Mouse (Mus musculus): ENCODE results near the gene Fasn. TPM values are rescaled to one million over a fixed set of nuclear protein-coding genes. Genes with fewer than 3 reads are reported as not detected.
A peak's percentile ranks its signal among the peaks of the same experiment; 100 is the strongest.
"Not testable (repeated sequence)": the region's sequence is repeated elsewhere in the genome, so short reads cannot be mapped to it uniquely, and the experiment has no call there.

Fasn gene
- polyA plus RNA-seq, 1 experiment from 2014 or later: 63.8 TPM

DNA sequence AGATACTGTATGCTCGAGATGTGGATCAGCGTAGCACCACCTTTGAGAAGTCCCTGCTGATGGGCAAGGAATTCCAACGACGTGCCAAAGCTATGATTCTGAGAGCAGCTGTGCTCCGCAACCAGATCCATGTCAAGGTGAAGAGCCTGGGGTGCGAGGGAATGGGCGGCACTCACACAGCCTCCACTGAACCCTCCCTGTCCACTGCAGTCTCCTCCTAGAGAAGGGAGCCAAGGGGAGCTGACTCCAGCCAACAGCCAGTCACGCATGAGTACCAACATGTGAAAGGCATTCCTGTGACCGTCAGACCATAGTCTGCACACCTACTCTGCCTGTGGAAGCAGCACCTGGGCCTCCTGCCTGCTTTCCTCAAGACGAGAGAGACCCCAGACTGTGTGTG lies 35.9 kb downstream of the Fasn start:
- Histone ChIP-seq H3K36me3 (peaks cover 77% of the 10 kb centered on the region), H3K4me1 (replicated peaks) (peaks cover 17% of the 10 kb centered on the region)
- WGBS: 90% methylated on average over 10 of the region's 10 CpGs
- not testable (repeated sequence) for ATAC-seq (ENCODE audit: low read depth); H3K4me3 ChIP-seq; H3K9ac ChIP-seq; H3K27me3 ChIP-seq; H3K27ac ChIP-seq (replicated peaks); H3K4me2 ChIP-seq; H3K9me3 ChIP-seq

DNA sequence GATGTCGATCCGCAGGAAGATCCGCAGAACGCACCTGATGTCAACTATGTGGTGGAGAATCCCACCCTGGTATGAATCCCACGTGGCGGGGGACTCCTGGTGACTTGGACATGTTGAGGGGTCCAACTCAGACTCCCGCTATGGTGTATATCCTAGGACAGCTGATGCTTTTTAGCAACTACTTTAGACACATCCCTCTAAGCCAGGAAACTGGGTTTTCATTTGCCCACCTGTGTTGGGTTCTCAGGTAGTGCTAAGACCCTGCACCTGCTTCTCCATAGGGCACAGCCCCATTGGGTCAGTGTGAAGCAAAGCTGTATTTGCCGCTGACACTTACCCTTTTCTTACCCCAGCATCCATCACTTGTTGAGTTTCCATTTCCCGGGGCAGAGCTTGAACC lies 39.2 kb downstream of the Fasn start:
- Histone ChIP-seq H3K27me3 (no peaks in the 10 kb centered on the region), H3K4me2 (peak overlapping the region; percentile 99), H3K4me1 (replicated peaks) (peaks cover 28% of the 10 kb centered on the region), H3K27ac (replicated peaks) (no peak overlapping the region), H3K36me3 (peaks cover 66% of the 10 kb centered on the region), H3K4me3 (peak overlapping the region; percentile 89), H3K9me3 (no peaks in the 10 kb centered on the region), H3K9ac (peak overlapping the region; percentile 95)
- no peak for ATAC-seq (ENCODE audit: low read depth)
- WGBS: 44% methylated on average over 9 of the region's 9 CpGs

DNA sequence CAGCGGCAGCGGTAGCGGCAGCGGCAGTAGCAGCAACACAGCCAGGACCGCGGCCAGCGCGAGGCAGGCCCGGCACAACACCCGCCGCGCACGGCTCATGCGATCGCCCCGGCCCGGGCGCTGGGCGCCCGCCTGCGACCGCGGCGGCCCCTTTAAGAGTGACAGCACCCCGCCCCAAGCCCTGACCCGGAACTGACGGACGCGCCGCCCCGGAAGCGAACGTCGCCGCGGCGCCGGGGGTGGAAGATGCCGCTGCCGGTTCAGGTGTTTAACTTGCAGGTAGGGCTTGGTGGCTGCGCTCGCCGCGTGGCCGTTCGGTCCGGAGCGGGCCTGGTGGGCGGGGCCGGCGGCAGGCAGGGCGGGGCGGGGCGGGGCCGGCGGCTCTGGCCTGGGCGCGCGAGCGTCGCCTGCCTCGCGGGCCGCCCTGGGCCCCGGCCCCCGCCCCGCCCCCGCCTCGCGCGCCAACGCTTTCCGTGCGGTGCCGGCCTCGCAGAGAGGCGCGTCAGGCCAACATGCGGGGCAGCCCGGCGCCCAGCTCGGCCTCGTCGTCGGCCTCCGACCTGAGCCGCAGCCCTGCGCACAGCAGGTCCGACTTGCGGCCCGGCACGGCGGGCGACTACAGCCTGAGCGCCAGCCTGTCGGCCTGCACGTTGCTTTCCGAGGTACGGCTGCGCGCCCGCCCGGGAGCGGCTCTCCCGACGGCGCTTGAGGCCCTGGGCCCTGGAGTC lies 40.1 kb downstream of the Fasn start, which contains the start of the genes Rfng and Gps1:
Gene Rfng, minus strand, starts transcription at position 144 of the 728 bp plus-strand sequence.
Gene Gps1, plus strand, starts transcription at position 209 of the 728 bp plus-strand sequence.
- H3K36me3 ChIP-seq: peaks cover 66% of the 10 kb centered on the region
- H3K27ac ChIP-seq (replicated peaks): peak within 1 kb of the TSS; percentile 89
- peak within 1 kb of the TSS; percentile 95 for H3K9ac ChIP-seq
- peak; percentile 78 for ATAC-seq (ENCODE audit: low read depth)
- peak within 1 kb of the TSS; percentile 89 for H3K4me3 ChIP-seq
- H3K9me3 ChIP-seq: no peaks in the 10 kb centered on the region
- peak within 1 kb of the TSS; percentile 99 for H3K4me2 ChIP-seq
- H3K27me3 ChIP-seq: no peaks in the 10 kb centered on the region
- H3K4me1 ChIP-seq (replicated peaks): peaks cover 28% of the 10 kb centered on the region
- under 1% methylated on average over 73 of the region's 107 CpGs for WGBS

DNA sequence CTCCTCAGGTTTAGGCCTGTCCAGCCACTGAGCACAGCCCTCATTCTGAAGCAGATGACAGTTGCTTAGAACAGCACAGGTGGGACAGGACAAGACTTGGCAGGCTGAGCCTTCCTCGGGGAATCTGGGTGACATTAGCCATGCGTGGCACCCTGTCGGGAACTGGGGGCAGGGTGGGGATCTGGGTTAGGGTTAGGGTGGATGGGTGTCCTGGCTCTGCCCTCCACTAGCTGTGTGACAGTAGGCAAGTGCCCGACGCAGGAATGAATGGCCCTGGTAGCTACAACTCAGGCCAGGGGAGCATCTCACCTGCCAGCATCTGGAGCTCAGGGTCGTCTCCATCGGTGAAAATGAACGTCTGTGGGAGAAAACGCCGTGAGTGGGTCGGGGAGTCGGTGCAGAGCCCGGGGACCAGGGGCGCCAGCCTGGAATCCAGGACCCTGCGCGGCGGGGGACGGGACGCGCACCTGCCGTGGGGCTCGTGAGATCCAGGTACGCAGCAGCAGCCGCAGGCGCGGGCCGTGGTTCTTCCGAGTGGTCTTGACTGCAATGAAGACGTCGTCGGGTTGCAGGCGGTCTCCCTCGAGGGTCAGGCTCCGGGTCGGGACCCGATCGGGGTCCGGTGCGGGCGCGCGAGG lies 40.8 kb downstream of the Fasn start:
- H3K36me3 ChIP-seq: peaks cover 66% of the 10 kb centered on the region
- WGBS: 3% methylated on average over 42 of the region's 42 CpGs
- no peaks in the 10 kb centered on the region for H3K9me3 ChIP-seq

DNA sequence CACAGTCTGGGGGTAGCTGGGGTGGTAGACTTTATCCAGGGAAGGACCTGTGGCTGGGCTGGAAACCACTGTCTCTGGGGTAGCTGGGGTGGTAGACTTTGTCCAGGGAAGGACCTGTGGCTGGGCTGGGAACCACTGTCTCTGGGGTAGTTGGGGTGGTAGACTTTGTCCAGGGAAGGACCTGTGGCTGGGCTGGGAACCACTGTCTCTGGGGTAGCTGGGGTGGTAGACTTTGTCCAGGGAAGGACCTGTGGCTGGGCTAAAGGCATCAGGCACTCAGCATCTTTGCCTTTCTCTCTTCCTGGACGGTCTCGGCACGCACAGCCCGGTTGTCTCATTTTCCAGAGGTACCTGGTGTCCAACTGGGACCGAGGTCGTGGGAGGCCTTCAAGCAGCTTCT lies 43.0 kb downstream of the Fasn start:
- WGBS: 95% methylated on average over 6 of the region's 6 CpGs
- H3K4me3 ChIP-seq; H3K4me2 ChIP-seq; H3K9ac ChIP-seq; H3K27ac ChIP-seq (replicated peaks); ATAC-seq (ENCODE audit: low read depth); H3K9me3 ChIP-seq; H3K27me3 ChIP-seq: not testable (repeated sequence)
- Histone ChIP-seq H3K4me1 (replicated peaks) (peaks cover 38% of the 10 kb centered on the region), H3K36me3 (peaks cover 44% of the 10 kb centered on the region)

More for the DNA sequence above, 40.8 kb downstream of the Fasn start:
- H3K4me2 ChIP-seq: peak overlapping the region; percentile 99
- peak; percentile 23 for ATAC-seq (ENCODE audit: low read depth)
- H3K27me3 ChIP-seq: no peaks in the 10 kb centered on the region
- peak overlapping the region; percentile 89 for H3K27ac ChIP-seq (replicated peaks)
- peak overlapping the region; percentile 95 for H3K9ac ChIP-seq
- peak overlapping the region; percentile 89 for H3K4me3 ChIP-seq
- H3K4me1 ChIP-seq (replicated peaks): peaks cover 28% of the 10 kb centered on the region

DNA sequence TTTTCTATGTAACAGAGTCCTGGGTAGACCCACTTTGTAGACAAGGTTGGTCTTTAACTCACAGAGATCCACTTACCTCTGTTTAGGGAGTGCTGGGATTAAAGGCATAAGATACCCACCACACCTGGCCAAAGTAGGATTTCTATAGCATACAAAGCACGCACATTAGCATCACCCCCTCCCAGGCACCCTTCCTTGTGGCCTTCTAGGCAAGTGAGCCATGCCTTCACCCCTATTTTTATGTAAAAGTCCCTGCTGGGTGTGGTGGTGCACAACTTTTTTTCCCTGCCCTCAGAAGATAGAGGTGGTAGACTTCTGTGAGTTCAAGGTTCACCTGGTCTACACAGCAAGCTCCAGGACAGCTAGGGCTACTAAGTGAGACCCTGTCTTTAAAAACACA lies 44.5 kb downstream of the Fasn start:
- H3K27ac ChIP-seq (replicated peaks): no peak overlapping the region
- H3K36me3 ChIP-seq: peaks cover 36% of the 10 kb centered on the region
- no peaks in the 10 kb centered on the region for H3K27me3 ChIP-seq
- peaks cover 32% of the 10 kb centered on the region for H3K4me1 ChIP-seq (replicated peaks)
- WGBS: 83% methylated on average over 1 of the region's 1 CpGs
- no peak overlapping the region for H3K4me3 ChIP-seq
- ATAC-seq (ENCODE audit: low read depth): no peak
- no peak overlapping the region for H3K9ac ChIP-seq
- H3K4me2 ChIP-seq: no peak overlapping the region
- no peaks in the 10 kb centered on the region for H3K9me3 ChIP-seq

DNA sequence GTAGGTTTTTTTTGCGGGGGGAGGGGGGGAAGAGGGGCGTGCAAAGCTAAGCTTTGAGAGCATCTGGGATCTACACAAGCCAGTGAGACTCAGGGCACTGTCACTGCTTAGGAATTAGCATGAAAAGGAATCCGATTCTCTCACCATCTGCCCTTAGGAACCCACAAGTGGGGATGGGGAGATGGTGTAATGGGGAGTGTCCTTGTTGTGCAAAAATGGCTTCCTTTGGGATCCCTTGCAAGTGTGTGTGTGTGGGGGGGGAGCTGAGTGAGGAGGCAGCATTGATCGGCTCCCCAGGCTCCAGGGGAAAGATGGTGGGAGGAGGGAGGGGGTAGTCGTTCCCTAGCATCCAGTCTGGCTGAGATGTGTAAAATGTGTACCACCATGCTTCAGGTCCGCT lies 47.2 kb downstream of the Fasn start:
- Histone ChIP-seq H3K9ac (peak overlapping the region; percentile 12; the same call in 1 of the 2 replicates), H3K9me3 (no peaks in the 10 kb centered on the region), H3K4me1 (replicated peaks) (peaks cover 16% of the 10 kb centered on the region; the same call in 1 of the 2 replicates), H3K4me2 (no peak overlapping the region), H3K4me3 (no peak overlapping the region), H3K27me3 (no peaks in the 10 kb centered on the region), H3K27ac (replicated peaks) (no peak overlapping the region), H3K36me3 (peaks cover 29% of the 10 kb centered on the region)
- no peak for ATAC-seq (ENCODE audit: low read depth)
- 27% methylated on average over 6 of the region's 6 CpGs for WGBS

DNA sequence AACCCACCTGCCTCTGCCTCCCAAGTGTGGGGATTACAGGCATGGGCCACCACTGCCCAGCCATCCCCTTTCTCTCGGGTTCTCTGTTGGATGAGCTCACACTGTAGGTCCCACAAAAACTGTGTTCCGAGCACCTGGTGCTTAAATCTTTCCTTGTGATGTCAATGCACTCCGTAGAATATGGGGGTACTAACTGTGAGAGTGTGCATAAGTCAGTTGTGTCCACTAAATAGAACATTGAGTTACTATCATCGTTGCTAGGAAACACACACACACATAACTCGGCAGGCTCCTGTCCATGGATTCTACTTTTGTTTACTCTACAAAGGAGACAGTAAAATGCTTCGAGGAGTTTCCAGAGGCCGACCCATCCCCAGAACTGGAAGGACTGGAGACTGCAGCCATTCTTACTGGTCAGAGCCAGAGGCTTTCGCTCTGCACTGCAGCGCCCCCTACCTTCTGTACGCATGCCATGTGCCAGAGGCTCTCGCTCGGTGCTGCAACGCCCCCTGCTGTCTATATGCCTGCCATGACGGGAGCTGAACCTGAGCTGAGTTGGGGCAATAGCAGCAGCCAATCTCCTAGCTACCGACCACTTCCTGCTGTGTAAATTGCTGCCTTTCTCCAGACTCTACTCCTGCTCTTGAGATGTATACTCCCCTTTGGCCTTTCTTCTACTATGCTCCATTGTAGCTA lies 48.4 kb downstream of the Fasn start:
- peaks cover 21% of the 10 kb centered on the region for H3K36me3 ChIP-seq
- H3K27me3 ChIP-seq: no peaks in the 10 kb centered on the region
- peaks cover 16% of the 10 kb centered on the region; the same call in 1 of the 2 replicates for H3K4me1 ChIP-seq (replicated peaks)
- H3K4me2 ChIP-seq: no peak overlapping the region
- WGBS: 23% methylated on average over 15 of the region's 15 CpGs
- ATAC-seq (ENCODE audit: low read depth): peak; percentile 93
- no peak overlapping the region for H3K27ac ChIP-seq (replicated peaks)
- no peak overlapping the region for H3K4me3 ChIP-seq
- H3K9me3 ChIP-seq: no peaks in the 10 kb centered on the region
- no peak overlapping the region for H3K9ac ChIP-seq

DNA sequence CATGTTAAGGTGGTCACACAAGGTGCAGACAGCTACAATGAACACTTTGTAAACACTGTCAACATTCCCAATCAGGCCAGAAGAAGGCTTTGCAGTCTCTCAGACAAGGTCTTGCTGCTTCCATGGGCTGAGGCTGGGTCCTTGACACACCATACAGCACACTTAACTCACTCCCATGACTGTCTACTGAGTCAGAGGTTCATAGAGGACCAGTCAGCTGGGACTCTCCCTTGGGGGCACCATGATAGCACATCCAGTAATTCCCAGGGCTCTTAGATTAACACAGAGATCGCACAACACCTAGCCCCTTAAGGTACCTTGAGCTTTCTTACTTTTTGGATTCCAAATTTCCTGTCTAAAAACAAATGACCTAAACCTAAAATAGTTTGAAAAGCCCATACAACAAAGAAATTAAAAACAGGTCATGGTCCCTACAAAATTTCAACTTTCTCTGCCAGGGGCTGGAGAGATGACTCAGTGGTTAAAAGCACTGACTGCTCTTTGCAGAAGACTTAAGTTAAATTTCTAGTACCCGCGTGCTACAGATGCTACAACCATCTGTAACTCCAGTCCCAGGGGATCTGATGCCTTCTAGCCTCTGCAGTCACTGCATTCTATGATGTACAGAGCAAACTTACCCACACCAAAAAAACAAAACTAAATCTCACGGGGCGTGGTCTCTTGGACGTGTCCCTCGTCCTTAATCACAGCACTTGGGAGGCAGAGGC lies 50.7 kb downstream of the Fasn start:
- Histone ChIP-seq H3K4me1 (replicated peaks) (peaks cover 16% of the 10 kb centered on the region; the same call in 1 of the 2 replicates), H3K9ac (no peak overlapping the region), H3K4me2 (no peak overlapping the region), H3K4me3 (no peak overlapping the region), H3K9me3 (no peaks in the 10 kb centered on the region), H3K27me3 (no peaks in the 10 kb centered on the region), H3K27ac (replicated peaks) (no peak overlapping the region), H3K36me3 (no peaks in the 10 kb centered on the region)
- 85% methylated on average over 7 of the region's 7 CpGs for WGBS
- no peak for ATAC-seq (ENCODE audit: low read depth)

DNA sequence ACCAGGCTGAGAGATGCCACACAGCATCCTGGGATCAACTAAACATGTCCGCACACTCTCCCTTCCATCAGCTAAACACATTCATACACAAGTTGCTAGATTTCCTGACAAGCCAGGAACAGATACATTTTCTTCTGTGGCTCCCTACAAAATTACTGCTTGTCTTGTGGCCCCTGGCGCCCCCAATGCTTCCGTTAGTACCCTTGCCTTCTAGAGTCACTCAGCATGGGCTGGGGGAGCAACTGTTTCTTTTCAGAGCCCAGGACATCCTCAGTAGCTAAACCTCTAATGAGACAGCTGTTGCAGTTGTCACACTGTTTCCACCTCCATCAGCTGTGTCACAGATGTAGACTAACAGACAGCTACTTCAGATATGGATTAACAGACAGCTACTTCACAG lies 51.6 kb downstream of the Fasn start:
- no peak overlapping the region for H3K4me2 ChIP-seq
- no peak for ATAC-seq (ENCODE audit: low read depth)
- peaks cover 16% of the 10 kb centered on the region; the same call in 1 of the 2 replicates for H3K4me1 ChIP-seq (replicated peaks)
- H3K9ac ChIP-seq: no peak overlapping the region
- H3K4me3 ChIP-seq: no peak overlapping the region
- no peaks in the 10 kb centered on the region for H3K36me3 ChIP-seq
- no peaks in the 10 kb centered on the region for H3K27me3 ChIP-seq
- WGBS: 92% methylated on average over 3 of the region's 3 CpGs
- H3K27ac ChIP-seq (replicated peaks): no peak overlapping the region
- no peaks in the 10 kb centered on the region for H3K9me3 ChIP-seq

DNA sequence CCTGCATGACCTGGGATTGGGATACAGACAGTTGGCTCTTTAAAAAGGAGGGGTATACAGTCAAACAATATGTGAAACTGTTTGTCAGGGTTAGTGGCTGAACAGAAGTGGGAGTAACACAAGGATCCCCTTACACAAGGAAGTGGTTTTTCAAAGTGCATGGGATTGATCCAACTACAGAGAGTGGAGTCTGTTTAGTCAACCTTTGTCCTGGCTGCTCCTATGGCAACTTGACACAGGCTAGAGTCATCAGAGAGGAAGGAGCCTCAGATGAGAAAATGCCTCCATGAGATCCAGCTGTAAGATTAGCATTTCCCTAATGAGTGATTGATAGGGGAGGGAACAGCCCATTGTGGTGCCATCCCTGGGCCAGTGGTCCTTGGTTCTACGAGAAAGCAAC lies 56.1 kb downstream of the Fasn start:
- Histone ChIP-seq H3K27me3 (no peaks in the 10 kb centered on the region), H3K4me2 (no peak overlapping the region), H3K36me3 (no peaks in the 10 kb centered on the region), H3K27ac (replicated peaks) (no peak overlapping the region), H3K9me3 (no peaks in the 10 kb centered on the region), H3K9ac (no peak overlapping the region), H3K4me3 (no peak overlapping the region), H3K4me1 (replicated peaks) (no peaks in the 10 kb centered on the region)
- no peak for ATAC-seq (ENCODE audit: low read depth)
- WGBS: 57% methylated on average over 1 of the region's 1 CpGs

Data from neural tube, embryonic 13.5 days (tissue).